Mouse (Mus musculus) cortical plate, adult 2 months (tissue): ENCODE measurements at regions not wholly inside any gene's neighbourhood (a gene's known extent, or its start where the extent isn't known, plus 50 kb on each side); places are given as distances from the start of the nearest gene placed in this dataset.
"Not testable (repeated sequence)": the region's sequence is repeated elsewhere in the genome, so short reads cannot be mapped to it uniquely, and the experiment has no call there.

Experiments
- H3K27ac ChIP-seq: fragments of 200-500 bp; 2 replicates; pipeline ENCODE4 v1.5.1; 2012; ENCODE audit warnings: low read length, control low read depth, inconsistent platforms; ENCODE audit not compliant: insufficient read depth
- H3K4me1 ChIP-seq: fragments of 200-500 bp; 2 replicates; pipeline ENCODE4 v1.6.1; 2011; ENCODE audit warnings: low read length; ENCODE audit not compliant: control insufficient read depth, insufficient read depth
- H3K4me3 ChIP-seq: fragments of 200-500 bp; 2 replicates; pipeline ENCODE4 v1.5.1; 2011; ENCODE audit warnings: mild to moderate bottlenecking, low read length, control low read depth; ENCODE audit not compliant: insufficient read depth
- CTCF ChIP-seq: fragments of 200-500 bp; IDR thresholded peaks from 2 replicates; pipeline ENCODE4 v1.5.1; 2011; ENCODE audit warnings: mild to moderate bottlenecking, control low read depth, low read length; ENCODE audit not compliant: insufficient read depth; ENCODE audit errors: extremely low read depth
- POLR2A ChIP-seq: fragments of 200-500 bp; IDR thresholded peaks from 2 replicates; pipeline ENCODE4 v1.6.1; 2011; ENCODE audit warnings: mild to moderate bottlenecking, low read length, control low read depth; ENCODE audit not compliant: insufficient read depth; ENCODE audit errors: extremely low read depth

DNA sequence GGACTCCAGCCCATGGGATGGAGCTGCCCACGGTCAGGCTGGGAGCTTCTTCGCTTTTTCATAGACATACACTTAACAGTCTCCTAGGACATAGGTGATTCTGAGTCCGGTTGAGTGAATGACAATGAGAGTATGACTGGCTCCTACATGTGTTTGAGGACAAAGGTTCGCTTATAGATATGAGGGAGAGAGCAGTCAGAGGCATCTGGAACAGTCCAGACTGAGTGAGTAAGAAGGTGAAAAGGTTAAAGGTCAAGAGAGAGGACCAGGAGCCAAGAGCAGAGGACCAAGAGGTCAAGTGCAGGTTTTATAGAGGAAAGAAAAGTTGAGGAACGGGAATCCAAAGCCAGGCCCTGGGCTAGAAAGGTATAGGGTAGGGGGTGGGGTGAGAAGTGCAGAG, 68.7 kb upstream of the Tbl1xr1 start:
- TF ChIP-seq CTCF: no peak
- no peak for TF ChIP-seq POLR2A

DNA sequence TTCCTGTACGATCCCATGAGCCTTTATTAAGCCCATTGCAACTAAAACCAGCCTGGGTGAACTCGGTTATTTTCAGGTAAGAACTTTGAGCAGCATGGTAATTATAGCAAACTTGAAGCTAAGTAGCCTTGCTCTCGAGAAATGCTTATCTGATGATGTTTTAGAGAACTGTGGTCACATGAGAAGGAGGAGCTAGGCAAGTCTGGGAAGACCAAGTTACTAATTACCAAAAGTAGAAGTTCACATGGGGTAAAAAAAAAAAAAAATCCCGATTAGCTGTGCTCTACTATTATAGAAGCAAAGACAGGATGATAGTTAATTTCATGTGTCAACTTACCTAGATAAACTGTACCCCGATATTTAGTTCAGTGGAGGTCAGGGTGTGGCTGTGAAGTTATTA, 68.0 kb upstream of the Tbl1xr1 start:
- H3K4me1 ChIP-seq: no peaks in the 10 kb centered on the region
- H3K4me3 ChIP-seq: no peak overlapping the region
- no peak for TF ChIP-seq CTCF
- TF ChIP-seq POLR2A: no peak
- H3K27ac ChIP-seq: no peak overlapping the region

More for the DNA sequence above, 68.7 kb upstream of the Tbl1xr1 start:
- Histone ChIP-seq H3K4me1 (no peaks in the 10 kb centered on the region), H3K4me3 (no peak overlapping the region), H3K27ac (no peak overlapping the region)

DNA sequence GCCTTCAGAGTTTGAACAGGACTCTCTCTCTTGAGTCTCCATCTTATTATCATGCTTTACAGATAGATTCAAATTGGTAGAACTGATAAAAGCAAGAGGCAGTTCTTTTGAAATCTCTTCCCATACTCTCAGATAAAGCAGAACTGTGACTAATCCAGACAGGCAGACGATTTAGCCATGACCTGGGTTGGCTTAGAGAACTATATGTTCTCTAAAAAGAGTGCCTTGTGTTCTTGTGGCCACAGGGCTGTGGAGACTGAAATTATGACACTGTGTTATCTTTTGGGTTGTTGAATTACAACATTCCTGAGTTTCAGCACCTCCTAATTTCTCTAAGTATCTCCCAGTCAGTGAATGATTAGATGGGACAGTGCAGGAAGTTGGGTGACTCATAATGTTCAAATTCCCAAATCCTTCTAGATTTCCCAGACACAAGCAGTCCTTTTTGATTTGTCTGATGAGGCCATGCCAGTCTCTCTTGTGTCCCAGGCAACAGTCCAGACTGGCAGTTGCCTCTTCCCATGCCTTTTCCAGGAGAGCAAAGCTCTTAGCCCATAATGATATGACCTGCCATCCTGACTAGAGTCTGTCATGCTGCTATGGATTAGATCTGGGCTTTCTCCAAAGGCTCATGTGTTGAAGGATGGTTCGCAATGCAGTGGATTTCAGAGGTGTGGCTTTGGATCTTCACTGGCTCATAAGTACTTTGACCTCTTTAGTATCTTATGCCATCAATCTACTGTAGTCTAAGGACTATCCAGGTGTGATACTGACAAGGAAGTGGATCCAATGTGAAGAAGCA, 66.4 kb upstream of the Tbl1xr1 start:
- H3K27ac ChIP-seq: no peak overlapping the region
- no peak overlapping the region for H3K4me3 ChIP-seq
- no peak for TF ChIP-seq CTCF
- TF ChIP-seq POLR2A: no peak
- no peaks in the 10 kb centered on the region for H3K4me1 ChIP-seq

DNA sequence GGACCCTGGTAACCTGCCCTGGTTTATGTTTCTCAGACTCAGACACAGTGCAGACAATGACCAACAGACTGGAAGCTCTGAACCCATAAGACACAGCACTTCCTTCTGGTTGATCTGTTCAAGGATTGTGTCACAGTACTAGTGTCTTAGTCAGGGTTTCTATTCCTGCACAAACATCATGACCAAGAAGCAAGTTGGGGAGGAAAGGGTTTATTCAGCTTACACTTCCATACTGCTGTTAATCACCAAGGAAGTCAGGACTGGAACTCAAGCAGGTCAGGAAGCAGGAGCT, 65.8 kb upstream of the Tbl1xr1 start:
- not testable (repeated sequence) for H3K27ac ChIP-seq, H3K4me3 ChIP-seq, H3K4me1 ChIP-seq

DNA sequence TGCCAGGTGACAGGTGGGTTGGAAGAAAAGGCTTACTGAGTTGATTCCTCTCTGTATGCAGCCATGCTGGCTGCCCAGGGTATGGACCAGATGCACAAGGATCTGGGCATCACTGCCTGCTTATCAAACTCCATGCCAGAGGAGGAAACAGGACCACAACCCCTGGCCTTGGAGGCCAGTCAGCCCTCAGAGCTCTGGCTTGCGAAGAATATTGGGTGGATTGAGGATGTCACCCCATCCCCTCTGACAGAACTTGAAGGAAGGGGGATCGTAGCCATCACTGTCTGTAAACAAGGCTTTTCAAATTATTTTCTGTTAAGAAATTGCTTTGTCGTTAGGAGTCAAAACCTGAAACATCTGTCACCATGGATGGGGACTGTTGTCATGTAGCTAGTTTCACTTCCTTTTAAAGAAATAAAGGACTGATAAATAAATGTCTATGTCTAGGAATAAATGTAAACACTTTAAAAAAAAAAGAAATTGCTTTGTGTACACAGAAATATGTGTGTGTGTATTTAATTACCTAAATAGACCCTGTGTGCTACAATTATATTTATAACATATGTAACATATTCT, 55.0 kb upstream of the Tbl1xr1 start:
- H3K4me1 ChIP-seq: no peaks in the 10 kb centered on the region
- H3K4me3 ChIP-seq: no peak overlapping the region
- TF ChIP-seq CTCF (no peak), POLR2A (no peak)
- H3K27ac ChIP-seq: no peak overlapping the region

DNA sequence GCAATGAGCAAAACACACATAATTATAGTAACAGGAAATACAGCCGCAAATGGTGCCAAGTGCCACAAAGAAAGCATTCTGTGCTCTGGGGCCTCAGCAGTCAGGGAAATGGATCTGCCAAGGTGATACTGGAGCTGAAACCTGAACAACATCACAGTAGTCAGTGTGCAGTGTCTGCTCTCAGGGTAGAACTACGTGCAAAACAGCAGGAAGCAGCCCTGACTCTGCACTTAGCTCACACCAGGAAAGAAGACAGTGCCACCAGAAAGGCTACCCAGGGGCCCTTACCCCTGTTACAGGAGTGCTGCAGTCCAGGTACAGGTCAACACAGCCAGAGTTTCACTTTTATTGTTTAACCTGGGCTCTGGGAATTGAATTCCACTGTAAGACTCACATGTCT, 54.0 kb upstream of the Tbl1xr1 start:
- no peak for TF ChIP-seq POLR2A
- no peak for TF ChIP-seq CTCF
- no peak overlapping the region for H3K4me3 ChIP-seq
- H3K27ac ChIP-seq: no peak overlapping the region
- no peaks in the 10 kb centered on the region for H3K4me1 ChIP-seq

DNA sequence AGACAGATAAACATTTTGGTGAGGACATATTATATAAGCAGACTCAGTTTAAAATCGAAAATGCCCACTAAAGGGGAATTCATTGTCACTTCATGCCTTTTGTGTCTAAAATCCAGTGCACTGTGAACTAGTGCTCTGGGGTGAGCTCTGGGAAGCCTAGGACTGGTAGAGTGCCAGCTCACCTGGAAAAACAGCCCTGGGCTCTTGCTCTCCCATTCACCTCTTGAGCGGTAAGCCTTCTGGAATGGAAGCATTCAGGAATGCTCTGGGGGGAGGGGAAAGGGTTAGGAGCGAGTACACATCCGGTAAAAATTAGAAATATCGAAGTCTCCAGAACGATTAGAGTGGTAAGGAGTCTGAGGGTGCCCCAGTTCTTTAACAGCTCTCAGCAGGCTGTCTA, 53.4 kb upstream of the Tbl1xr1 start:
- no peak overlapping the region for H3K27ac ChIP-seq
- TF ChIP-seq POLR2A: no peak
- TF ChIP-seq CTCF: no peak
- no peaks in the 10 kb centered on the region for H3K4me1 ChIP-seq
- no peak overlapping the region for H3K4me3 ChIP-seq

DNA sequence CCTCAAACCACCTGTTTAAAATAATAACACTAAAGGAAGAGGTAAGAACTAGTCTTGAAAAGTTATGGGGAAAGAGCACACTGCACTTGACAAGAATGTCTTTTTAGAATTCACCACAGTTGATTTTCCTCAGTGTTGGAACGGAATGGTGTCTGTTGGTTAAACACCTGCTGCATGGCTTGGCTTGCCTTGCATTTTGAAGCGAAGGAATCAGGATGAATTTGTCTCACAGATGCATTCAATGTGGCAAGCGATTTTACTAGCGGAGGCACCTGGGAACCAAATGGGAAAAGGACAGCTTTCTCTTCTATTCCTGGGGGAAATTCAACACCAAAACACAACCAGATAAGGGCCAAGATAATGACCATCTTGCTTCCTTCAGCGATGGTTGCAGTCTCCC, 52.9 kb upstream of the Tbl1xr1 start:
- H3K4me1 ChIP-seq: no peaks in the 10 kb centered on the region
- TF ChIP-seq CTCF: no peak
- no peak for TF ChIP-seq POLR2A
- H3K27ac ChIP-seq: no peak overlapping the region
- no peak overlapping the region for H3K4me3 ChIP-seq

DNA sequence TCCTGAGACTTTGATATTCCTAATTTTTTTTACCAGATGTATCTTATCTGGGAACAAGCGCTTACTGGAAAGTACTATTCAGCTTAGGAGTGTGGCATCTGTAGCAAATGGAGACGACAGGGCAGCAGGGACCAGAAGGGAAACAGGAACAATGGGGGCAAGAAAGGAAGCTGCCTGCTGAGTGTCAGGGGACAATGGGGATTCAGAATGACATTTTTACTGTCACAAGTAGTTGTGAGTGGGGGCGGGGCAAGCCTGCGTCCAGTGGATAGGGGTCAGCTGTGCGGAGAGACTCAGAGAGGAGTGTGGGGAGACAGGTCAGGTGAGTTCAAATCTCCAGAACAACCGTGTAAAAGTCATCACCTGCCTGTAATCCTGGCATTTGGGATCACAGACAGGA, 52.3 kb upstream of the Tbl1xr1 start:
- Histone ChIP-seq H3K4me1 (no peaks in the 10 kb centered on the region), H3K27ac (no peak overlapping the region), H3K4me3 (no peak overlapping the region)
- TF ChIP-seq POLR2A (no peak), CTCF (no peak)

DNA sequence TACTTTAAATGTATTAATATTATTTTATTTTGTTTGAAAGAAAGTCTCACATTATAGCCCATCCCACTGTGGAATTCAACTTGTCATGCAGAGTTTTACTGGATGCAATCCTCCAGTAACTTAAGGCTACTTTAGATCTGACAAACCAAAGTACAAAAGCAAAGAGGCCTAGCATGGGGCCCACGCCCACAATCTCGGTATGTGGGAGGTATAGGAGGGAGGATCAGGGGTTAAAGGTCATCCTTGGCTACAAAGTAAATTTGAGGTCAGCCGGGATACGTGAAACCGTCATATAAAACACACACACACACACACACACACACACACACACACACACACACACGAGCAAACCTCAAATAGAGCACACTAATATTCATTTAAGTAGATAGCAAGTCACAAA, 51.3 kb upstream of the Tbl1xr1 start:
- no peak overlapping the region for H3K27ac ChIP-seq
- H3K4me3 ChIP-seq: no peak overlapping the region
- TF ChIP-seq CTCF (no peak), POLR2A (no peak)
- no peaks in the 10 kb centered on the region for H3K4me1 ChIP-seq
